Mouse (Mus musculus) small intestine, adult 2 months (tissue): ENCODE results near the gene Rab1b. TPM values are rescaled to one million over a fixed set of nuclear protein-coding genes. Genes with fewer than 3 reads are reported as not detected.
A peak's percentile ranks its signal among the peaks of the same experiment; 100 is the strongest.

Experiments used
- H3K27ac ChIP-seq: fragments of 200-500 bp; 2 replicates; pipeline ENCODE4 v1.5.1; 2012; ENCODE audit warnings: low read depth, low read length, control low read depth, inconsistent platforms; ENCODE audit not compliant: insufficient read depth
- H3K27me3 ChIP-seq: fragments of 200-500 bp; 2 replicates; pipeline ENCODE4 v1.6.1; 2012; ENCODE audit warnings: mild to moderate bottlenecking, moderate library complexity, low read length, inconsistent platforms; ENCODE audit not compliant: control insufficient read depth, insufficient read depth
- H3K36me3 ChIP-seq: fragments of 200-500 bp; 2 replicates; pipeline ENCODE4 v1.6.1; 2012; ENCODE audit warnings: mild to moderate bottlenecking, low read length, control low read depth, inconsistent platforms; ENCODE audit not compliant: control insufficient read depth, insufficient read depth
- H3K4me1 ChIP-seq: fragments of 200-500 bp; 2 replicates; pipeline ENCODE4 v1.6.1; 2012; ENCODE audit warnings: low read length, inconsistent platforms, mixed read lengths; ENCODE audit not compliant: control insufficient read depth, insufficient read depth, insufficient read length
- H3K4me3 ChIP-seq: fragments of 200-500 bp; 2 replicates; pipeline ENCODE4 v1.5.1; 2012; ENCODE audit warnings: low read depth, mild to moderate bottlenecking, control low read depth, inconsistent platforms, low read length, moderate library complexity
- CTCF ChIP-seq: fragments of 200-500 bp; IDR thresholded peaks from 2 replicates; pipeline ENCODE4 v1.5.1; 2012; ENCODE audit warnings: low read depth, mild to moderate bottlenecking, control low read depth, inconsistent platforms, low read length, moderate library complexity, mixed read lengths; ENCODE audit not compliant: insufficient replicate concordance, insufficient read length; ENCODE audit errors: extremely low read depth
- POLR2A ChIP-seq: fragments of 200-500 bp; IDR thresholded peaks from 2 replicates; pipeline ENCODE4 v1.6.1; 2012; ENCODE audit warnings: low read depth, mild to moderate bottlenecking, control low read depth, inconsistent platforms, low read length, moderate library complexity
- WGBS: fragments of 180-500 bp; shearing (Covaris S2); methylation state at CpG from one replicate; pipeline ENCODE4 v1.1.7; 2018; 5-methylcytosine and 5-hydroxymethylcytosine counted together
- polyA plus RNA-seq: library from polyadenylated mRNA; depleted of rRNA; stranded (reverse); fragments of >200 nt; gene quantifications from 2 replicates; pipeline ENCODE4 v1.2.3, GENCODE M21; 2012

The Rab1b gene
- polyA plus RNA-seq, 1 experiment = 243 TPM

DNA sequence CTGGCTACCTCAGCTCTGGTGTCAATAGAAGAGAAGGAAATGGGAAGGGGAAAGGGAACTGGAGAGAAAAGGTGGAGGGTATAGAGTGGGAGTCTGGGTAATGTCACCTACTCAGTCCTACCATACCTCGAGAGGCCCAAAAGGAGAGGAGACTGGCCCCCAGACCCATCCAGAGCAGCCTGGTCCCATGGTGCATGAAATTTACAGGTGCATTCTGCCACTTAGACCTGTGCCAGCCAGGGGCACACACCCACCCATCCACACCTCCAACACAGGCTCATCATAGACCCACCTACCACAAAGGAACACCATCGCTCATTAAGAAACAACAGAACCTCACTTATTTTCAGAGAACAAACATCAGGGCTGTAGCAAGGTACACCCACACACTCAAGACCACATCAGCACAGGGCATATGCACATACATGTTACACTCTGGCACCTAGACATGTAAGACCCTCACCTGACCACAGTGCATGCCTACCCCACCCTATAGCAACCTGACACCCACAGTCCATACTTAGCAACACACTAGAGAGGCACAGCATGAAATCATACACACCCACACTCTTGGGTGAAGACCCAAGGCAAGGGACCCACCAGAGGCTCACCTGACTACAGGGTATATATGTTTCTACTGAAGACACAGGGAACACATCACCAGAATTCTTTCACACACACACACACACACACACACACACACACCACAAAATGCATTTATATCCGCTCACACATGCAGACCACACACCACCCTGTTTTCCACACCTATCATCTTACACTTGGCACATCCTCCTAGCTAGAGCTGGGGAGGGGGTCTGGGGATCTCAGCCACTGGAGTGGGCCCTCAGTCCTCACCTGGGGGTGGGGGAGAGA is 22.7 kb downstream of the Rab1b start:
- peaks cover 34% of the 10 kb centered on the region for H3K27me3 ChIP-seq

DNA sequence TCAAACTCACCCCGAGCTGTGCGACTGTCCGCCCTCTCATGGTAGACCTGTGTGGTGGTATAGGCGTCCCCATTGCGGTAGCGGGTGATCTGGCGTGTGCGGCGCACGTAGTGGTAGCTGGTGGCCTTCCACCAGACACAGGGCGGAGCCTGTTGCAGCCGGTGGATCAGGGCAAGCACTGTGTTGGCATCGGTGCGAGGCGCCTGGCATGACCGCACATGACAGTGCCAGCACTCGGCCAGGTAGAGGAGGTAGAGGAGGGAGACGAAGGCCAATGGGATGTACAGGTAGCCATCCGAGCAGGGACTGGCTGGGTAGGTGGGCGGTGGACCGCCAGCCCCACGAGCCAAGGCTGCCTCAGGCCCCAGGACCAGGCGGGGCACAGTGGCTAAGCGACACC is 24.3 kb downstream of the Rab1b start:
- no peak overlapping the region for H3K4me3 ChIP-seq
- no peak overlapping the region for H3K27ac ChIP-seq
- TF ChIP-seq POLR2A (no peak), CTCF (no peak)
- H3K27me3 ChIP-seq = peaks cover 34% of the 10 kb centered on the region
- WGBS = 56% methylated on average over 24 of the region's 24 CpGs
- H3K36me3 ChIP-seq = no peaks in the 10 kb centered on the region
- peaks cover 16% of the 10 kb centered on the region for H3K4me1 ChIP-seq

More for the DNA sequence above, 22.7 kb downstream of the Rab1b start:
- Histone ChIP-seq H3K36me3 (no peaks in the 10 kb centered on the region), H3K4me3 (peak overlapping the region; percentile 68; the same call in 1 of the 2 replicates), H3K4me1 (peaks cover 20% of the 10 kb centered on the region), H3K27ac (no peak overlapping the region)
- 62% methylated on average over 3 of the region's 3 CpGs for WGBS
- no peak for TF ChIP-seq POLR2A

DNA sequence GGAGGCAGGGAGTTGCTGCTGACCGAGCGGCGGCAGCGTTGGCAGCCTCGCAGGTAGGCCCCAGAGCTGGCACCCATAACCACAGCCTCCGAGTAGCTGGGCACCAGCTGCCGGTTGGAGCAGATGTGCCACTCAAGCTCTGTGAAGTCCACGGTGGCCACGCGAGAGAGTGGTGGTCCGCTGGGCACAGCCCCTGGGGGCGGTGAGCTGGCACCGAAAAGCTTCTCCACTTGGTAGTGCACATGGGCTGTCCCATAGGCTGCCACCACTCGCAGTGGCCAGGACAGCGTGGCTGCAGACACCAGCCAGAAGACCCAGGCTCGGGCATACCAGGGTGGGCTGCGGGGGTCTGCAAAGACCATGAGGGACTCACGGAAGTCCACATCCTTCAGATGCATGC is 24.9 kb downstream of the Rab1b start:
- H3K4me1 ChIP-seq = peaks cover 11% of the 10 kb centered on the region
- TF ChIP-seq POLR2A = no peak
- TF ChIP-seq CTCF = no peak
- H3K27ac ChIP-seq = no peak overlapping the region
- 58% methylated on average over 18 of the region's 18 CpGs for WGBS
- no peaks in the 10 kb centered on the region for H3K36me3 ChIP-seq
- H3K4me3 ChIP-seq = no peak overlapping the region
- H3K27me3 ChIP-seq = peaks cover 34% of the 10 kb centered on the region

DNA sequence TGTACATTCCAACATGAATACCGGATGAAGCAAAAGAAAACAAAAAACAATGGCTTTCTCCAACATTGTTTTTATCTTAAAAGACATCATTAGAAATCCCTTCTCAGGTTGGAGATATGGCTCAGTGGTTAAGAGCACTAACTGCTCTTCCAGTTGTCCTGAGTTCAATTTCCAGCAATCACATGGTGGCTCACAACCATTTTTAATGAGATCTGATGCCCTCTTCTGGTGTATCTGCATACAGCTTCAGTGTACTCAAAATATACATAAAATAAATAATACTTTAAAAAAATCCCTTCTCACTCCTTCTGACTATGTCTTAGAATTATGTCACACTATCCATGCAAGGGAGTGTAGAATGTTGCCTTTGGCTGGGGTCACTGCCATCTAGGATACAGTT is 27.6 kb downstream of the Rab1b start:
- no peak overlapping the region for H3K4me3 ChIP-seq
- H3K4me1 ChIP-seq = no peaks in the 10 kb centered on the region
- no peak for TF ChIP-seq POLR2A
- TF ChIP-seq CTCF = no peak
- peaks cover 25% of the 10 kb centered on the region for H3K27me3 ChIP-seq
- 87% methylated on average over 1 of the region's 1 CpGs for WGBS
- no peak overlapping the region for H3K27ac ChIP-seq
- H3K36me3 ChIP-seq = no peaks in the 10 kb centered on the region

DNA sequence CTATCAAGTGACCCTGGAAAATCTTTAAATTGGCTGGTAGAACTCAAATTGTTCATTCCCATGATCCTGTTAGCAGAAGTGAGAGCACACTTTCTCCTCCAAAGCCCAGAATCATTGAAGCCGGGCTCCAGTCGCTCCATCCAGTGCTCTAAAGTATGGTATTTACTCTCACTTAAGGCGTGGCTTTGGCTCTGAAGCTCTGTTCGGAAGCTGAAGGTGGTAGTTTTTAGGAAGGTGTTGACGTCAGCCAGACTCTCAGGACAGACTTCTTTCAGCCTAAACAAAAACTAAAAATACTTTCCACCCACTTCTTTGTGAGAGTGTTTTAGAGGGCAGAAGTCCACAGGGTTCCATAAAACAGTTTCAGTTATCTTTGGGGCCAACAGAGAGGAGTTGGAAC is 33.4 kb downstream of the Rab1b start:
- Histone ChIP-seq H3K27ac (no peak overlapping the region), H3K4me1 (peaks cover 4% of the 10 kb centered on the region), H3K27me3 (peaks cover 10% of the 10 kb centered on the region), H3K36me3 (no peaks in the 10 kb centered on the region), H3K4me3 (no peak overlapping the region)
- TF ChIP-seq CTCF = no peak
- no peak for TF ChIP-seq POLR2A
- WGBS = 9% methylated on average over 5 of the region's 5 CpGs

DNA sequence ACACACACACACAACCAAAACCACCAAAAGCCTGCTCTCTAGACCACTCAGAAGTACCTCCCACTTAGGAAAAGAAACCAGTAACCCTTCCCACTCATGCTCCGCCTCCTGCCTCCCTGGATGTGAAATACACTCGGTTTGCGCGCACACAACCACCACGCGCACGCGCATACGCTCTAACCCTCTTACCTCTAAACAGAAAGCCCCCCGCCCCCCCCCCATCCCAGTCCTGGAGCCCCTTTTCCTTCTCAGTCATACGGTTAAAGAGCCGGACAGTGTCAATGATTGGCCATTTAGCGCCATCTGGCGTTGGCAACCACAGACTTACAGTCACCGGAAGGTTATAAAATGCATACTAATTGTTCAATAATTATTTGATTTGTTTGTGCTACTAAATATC is 33.8 kb downstream of the Rab1b start:
- 3% methylated on average over 15 of the region's 15 CpGs for WGBS
- TF ChIP-seq CTCF = peak; percentile 59; the same call in 1 of the 2 replicates
- no peak for TF ChIP-seq POLR2A
- no peaks in the 10 kb centered on the region for H3K36me3 ChIP-seq
- H3K27me3 ChIP-seq = peaks cover 15% of the 10 kb centered on the region
- peaks cover 9% of the 10 kb centered on the region for H3K4me1 ChIP-seq
- H3K27ac ChIP-seq = no peak overlapping the region
- H3K4me3 ChIP-seq = peak overlapping the region; percentile 63

DNA sequence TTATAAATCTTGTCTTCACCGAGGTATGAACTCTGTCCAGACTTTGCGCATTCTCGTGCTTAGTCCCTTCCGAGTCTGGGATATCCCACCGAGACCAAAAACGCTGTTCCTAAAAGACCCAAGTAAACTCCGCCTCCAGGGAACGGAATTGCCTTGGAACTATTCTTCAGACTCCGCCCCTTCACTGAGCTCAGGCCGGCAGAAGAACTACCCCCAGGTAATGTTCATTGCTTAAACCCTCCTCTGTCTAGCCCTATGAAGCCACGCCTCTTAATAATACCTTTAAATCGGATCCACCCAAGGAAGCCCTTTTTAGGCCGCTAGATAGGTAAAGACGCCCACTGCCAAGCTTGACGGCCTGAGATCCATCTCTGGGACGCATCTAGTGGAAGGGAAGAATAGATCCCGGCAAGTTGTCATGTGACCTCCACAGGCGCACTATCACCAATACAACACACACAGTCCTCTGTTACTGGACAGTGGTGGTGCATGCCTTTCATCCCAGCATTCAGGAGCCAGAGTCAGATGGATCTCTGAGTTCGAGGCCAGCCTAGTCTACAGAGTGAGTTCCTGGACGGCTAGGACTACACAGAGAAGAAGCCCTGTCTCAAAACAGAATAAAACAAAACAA is 34.4 kb downstream of the Rab1b start:
- H3K27me3 ChIP-seq = peaks cover 21% of the 10 kb centered on the region
- no peaks in the 10 kb centered on the region for H3K36me3 ChIP-seq
- TF ChIP-seq POLR2A = no peak
- 3% methylated on average over 20 of the region's 20 CpGs for WGBS
- H3K4me1 ChIP-seq = peaks cover 11% of the 10 kb centered on the region
- peak overlapping the region; percentile 63 for H3K4me3 ChIP-seq
- peak overlapping the region; percentile 29 for H3K27ac ChIP-seq
